Mouse (Mus musculus): ENCODE measurements around the gene Exo5. TPM values are rescaled to one million over a fixed set of nuclear protein-coding genes. Genes with fewer than 3 reads are reported as not detected.

Exo5 gene
- polyA plus RNA-seq, 1 experiment from 2014 or later, result 23.5 TPM

- H3K4me2 ChIP-seq (replicated peaks; ENCODE audit: low read depth, low read length), result no peak overlapping the region
- H3K36me3 ChIP-seq (ENCODE audit: control insufficient read depth, insufficient read depth, low read length), result no peaks in the 10 kb centered on the region
- no peak overlapping the region for H3K27ac ChIP-seq (ENCODE audit: low read length)
- no peak overlapping the region for H3K9ac ChIP-seq (replicated peaks; ENCODE audit: low read depth, low read length)
- no peak for ATAC-seq (ENCODE audit: insufficient number of reproducible peaks, insufficient read depth, low FRiP score, low read depth)
- no peak overlapping the region for H3K4me3 ChIP-seq (ENCODE audit: low read depth, low read length)
- H3K9me3 ChIP-seq (ENCODE audit: control insufficient read depth, low read depth, low read length), result no peaks in the 10 kb centered on the region
- no peaks in the 10 kb centered on the region for H3K27me3 ChIP-seq (ENCODE audit: control insufficient read depth, insufficient read depth, low read length)
- H3K4me1 ChIP-seq (ENCODE audit: control insufficient read depth, insufficient read depth, low read length), result 0 out of 2 replicates have a peak, but pooled peaks cover 3% of the 10 kb centered on the region
- 47% methylated on average over 3 of the region's 3 CpGs for WGBS
Measured at GRCm38 (mm10) chr4:120875961-120876360, 48.9 kb downstream of the Exo5 start.

Small RNA genes lying within 50 kb of the gene (microRNA-seq; reads per million reads assigned to microRNA genes)
- not detected for gene Mir7015

Other genes starting within 250 kb of the Exo5 start
- gene Kcnq4, start 176.4 kb downstream of the Exo5 start, polyA plus RNA-seq (2014; fragmentation: Nextera tagmentation; extraction: Ambion mirVana), result 2.1 and 2.5 TPM in 2 replicates
- gene Nfyc, start 93.4 kb downstream of the Exo5 start, polyA plus RNA-seq (2014; fragmentation: Nextera tagmentation; extraction: Ambion mirVana), result 102 and 108 TPM in 2 replicates
- gene Rims3, start 70.2 kb downstream of the Exo5 start, polyA plus RNA-seq (2014; fragmentation: Nextera tagmentation; extraction: Ambion mirVana), result 0.88 and 1.7 TPM in 2 replicates
- 6.4 and 6.5 TPM in 2 replicates for gene Zfp69, start 26.7 kb upstream of the Exo5 start, polyA plus RNA-seq (2014; fragmentation: Nextera tagmentation; extraction: Ambion mirVana)
- gene Smap2, start 92.2 kb upstream of the Exo5 start, polyA plus RNA-seq (2014; fragmentation: Nextera tagmentation; extraction: Ambion mirVana), result 15.2 and 16.8 TPM in 2 replicates
- gene Col9a2, start 114.4 kb upstream of the Exo5 start, polyA plus RNA-seq (2014; fragmentation: Nextera tagmentation; extraction: Ambion mirVana), result 8.1 and 9.9 TPM in 2 replicates
- 25.2 and 26.2 TPM in 2 replicates for gene Zmpste24, start 173.2 kb upstream of the Exo5 start, polyA plus RNA-seq (2014; fragmentation: Nextera tagmentation; extraction: Ambion mirVana)
- gene Tmco2, start 184.2 kb upstream of the Exo5 start, polyA plus RNA-seq (2014; fragmentation: Nextera tagmentation; extraction: Ambion mirVana), result not detected in 2 replicates

All from stomach, embryonic 14.5 days (tissue).